Mouse (Mus musculus) ovary, postnatal 36 days (tissue): Measurements from ENCODE around the gene Cd27.
A peak's percentile ranks its signal among the peaks of the same experiment; 100 is the strongest.
"Not testable (repeated sequence)": the region's sequence is repeated elsewhere in the genome, so short reads cannot be mapped to it uniquely, and the experiment has no call there.

ENCODE experiments used
- DNase-seq: peaks from one replicate; pipeline ENCODE4 v3.0.0; 2022; ENCODE audit warnings: low spot score, mixed read lengths

Gene Cd27

GRCm38 (mm10) chr6:125236782-125237181, at the start of gene Cd27:
Gene Cd27 (minus strand): TSS chr6:125237010.
- DNase-seq, result no peak

GRCm38 (mm10) chr6:125285890-125286289, 49.1 kb upstream of the Cd27 start, which contains the start of gene Tuba3a:
Gene Tuba3a (minus strand): TSS chr6:125286042.
- DNase-seq, result no peak

- DNase-seq, result no peak
These were observed 47.9 kb upstream of the Cd27 start for GRCm38 (mm10) chr6:125284751-125285150.

- DNase-seq, result no peak
These were observed 47.4 kb upstream of the Cd27 start for GRCm38 (mm10) chr6:125284250-125284649.

GRCm38 (mm10) chr6:125282721-125283120, 45.9 kb upstream of the Cd27 start:
- DNase-seq, result not testable (repeated sequence)

GRCm38 (mm10) chr6:125279729-125280128, 42.9 kb upstream of the Cd27 start:
- no peak for DNase-seq

- DNase-seq, result peak; percentile 29
These were observed 38.2 kb upstream of the Cd27 start for GRCm38 (mm10) chr6:125274841-125275563.

GRCm38 (mm10) chr6:125272228-125272785, 35.5 kb upstream of the Cd27 start:
- no peak for DNase-seq

- DNase-seq, result peak; percentile 84
These were observed 34.8 kb upstream of the Cd27 start for GRCm38 (mm10) chr6:125271455-125272227.

- DNase-seq, result no peak
These were observed 32.0 kb upstream of the Cd27 start for GRCm38 (mm10) chr6:125268799-125269198.

- no peak for DNase-seq
These were observed 30.7 kb upstream of the Cd27 start for GRCm38 (mm10) chr6:125267469-125267868.

- not testable (repeated sequence) for DNase-seq
These were observed 29.8 kb upstream of the Cd27 start for GRCm38 (mm10) chr6:125266600-125266999.

- no peak for DNase-seq
These were observed 29.3 kb upstream of the Cd27 start for GRCm38 (mm10) chr6:125266091-125266490.

GRCm38 (mm10) chr6:125265239-125265638, 28.4 kb upstream of the Cd27 start:
- DNase-seq, result no peak

- DNase-seq, result no peak
These were observed 27.4 kb upstream of the Cd27 start for GRCm38 (mm10) chr6:125264219-125264618.

GRCm38 (mm10) chr6:125260006-125260555, 23.3 kb upstream of the Cd27 start:
- DNase-seq, result no peak

- DNase-seq, result no peak
These were observed 19.6 kb upstream of the Cd27 start for GRCm38 (mm10) chr6:125256222-125256966.

- DNase-seq, result no peak
These were observed 18.8 kb upstream of the Cd27 start for GRCm38 (mm10) chr6:125255516-125256044.

GRCm38 (mm10) chr6:125253863-125254715, 17.3 kb upstream of the Cd27 start:
- no peak for DNase-seq

- no peak for DNase-seq
These were observed 15.9 kb upstream of the Cd27 start for GRCm38 (mm10) chr6:125252711-125253110.

- no peak for DNase-seq
These were observed 15.5 kb upstream of the Cd27 start for GRCm38 (mm10) chr6:125252285-125252684.
